Mouse (Mus musculus) embryonic facial prominence, embryonic 14.5 days (tissue): Measurements from ENCODE around the gene Chpt1. TPM values are rescaled to one million over a fixed set of nuclear protein-coding genes. Genes with fewer than 3 reads are reported as not detected.
"Not testable (repeated sequence)": the region's sequence is repeated elsewhere in the genome, so short reads cannot be mapped to it uniquely, and the experiment has no call there.

Source experiments
- ATAC-seq: fragments of 200-750 bp; cut with Nextera tagmentation; 2 replicates; pipeline ENCODE4 v1.8.0; 2017; ENCODE audit warnings: low read depth, moderate number of reproducible peaks, moderate TSS enrichment
- DNase-seq: peaks from one replicate; pipeline ENCODE4 v3.0.0-alpha.2; 2015; ENCODE audit warnings: low spot score
- H3K27ac ChIP-seq: fragments of 300-500 bp; sonication (generic); replicated peaks from 2 replicates; pipeline ENCODE4 v1.5.1; 2014; ENCODE audit warnings: low read depth, mild to moderate bottlenecking, low read length, moderate library complexity
- H3K27me3 ChIP-seq: fragments of 300-500 bp; sonication (generic); replicated peaks from 2 replicates; pipeline ENCODE4 v1.6.1; 2014; ENCODE audit warnings: low read length; ENCODE audit not compliant: control insufficient read depth, insufficient read depth
- H3K36me3 ChIP-seq: fragments of 300-500 bp; sonication (generic); 2 replicates; pipeline ENCODE4 v1.6.1; 2014; ENCODE audit warnings: low read length, mixed read lengths; ENCODE audit not compliant: control insufficient read depth, insufficient read depth
- H3K4me1 ChIP-seq: fragments of 300-500 bp; sonication (generic); 2 replicates; pipeline ENCODE4 v1.6.1; 2014; ENCODE audit warnings: antibody characterized with exemption, low read length; ENCODE audit not compliant: control insufficient read depth, insufficient read depth
- H3K4me2 ChIP-seq: fragments of 300-500 bp; sonication (generic); 2 replicates; pipeline ENCODE4 v1.6.1; 2014; ENCODE audit warnings: low read depth, mild to moderate bottlenecking, low read length, moderate library complexity, mixed read lengths
- H3K4me3 ChIP-seq: fragments of 300-500 bp; sonication (generic); 2 replicates; pipeline ENCODE4 v1.5.1; 2014; ENCODE audit warnings: low read depth, mild to moderate bottlenecking, low read length
- H3K9ac ChIP-seq: fragments of 300-500 bp; sonication (generic); 2 replicates; pipeline ENCODE4 v1.6.1; 2014; ENCODE audit warnings: low read depth, mild to moderate bottlenecking, low read length, moderate library complexity, mixed read lengths
- H3K9me3 ChIP-seq: fragments of 300-500 bp; sonication (generic); 2 replicates; pipeline ENCODE4 v1.6.1; 2016; ENCODE audit warnings: low read length; ENCODE audit not compliant: control insufficient read depth
- WGBS: fragments of 180-500 bp; shearing (Covaris S2); extraction: QIAGEN DNeasy Blood & Tissue Kit; methylation state at CpG from one replicate; pipeline ENCODE4 v1.1.7; 2014; 5-methylcytosine and 5-hydroxymethylcytosine counted together
- polyA plus RNA-seq: library from polyadenylated mRNA; unstranded; fragments of >200 nt; fragmentation: Nextera tagmentation; extraction: Ambion mirVana; gene quantifications from 2 replicates; pipeline ENCODE4 v1.2.1, GENCODE M21; 2014

Gene Chpt1
- 29.6 and 35.2 TPM in 2 replicates for polyA plus RNA-seq

GRCm38 (mm10) chr10:88503421-88504314 is at the start of gene Chpt1:
Gene Chpt1, minus strand, starts transcription at chr10:88504073.
- Histone ChIP-seq H3K36me3 (no peaks in the 10 kb centered on the region), H3K9ac (peak within 1 kb of the TSS; percentile 82), H3K4me2 (peak within 1 kb of the TSS; percentile 72), H3K4me1 (peaks cover 18% of the 10 kb centered on the region), H3K27me3 (no peaks in the 10 kb centered on the region), H3K9me3 (no peaks in the 10 kb centered on the region), H3K4me3 (peak within 1 kb of the TSS; percentile 62), H3K27ac (peak within 1 kb of the TSS; percentile 69)
- peak; percentile 95 for ATAC-seq
- 0% methylated on average over 13 of the region's 80 CpGs for WGBS
- peak; percentile 91 for DNase-seq

GRCm38 (mm10) chr10:88552738-88553137 is 48.9 kb upstream of the Chpt1 start:
- no peak for DNase-seq
- no peaks in the 10 kb centered on the region for H3K27me3 ChIP-seq
- H3K4me2 ChIP-seq: no peak overlapping the region
- no peak for ATAC-seq
- whole genome bisulfite sequencing: 97% methylated on average over 2 of the region's 2 CpGs
- no peak overlapping the region for H3K4me3 ChIP-seq
- H3K27ac ChIP-seq: no peak overlapping the region
- no peak overlapping the region for H3K9ac ChIP-seq
- H3K36me3 ChIP-seq: no peaks in the 10 kb centered on the region
- no peaks in the 10 kb centered on the region for H3K4me1 ChIP-seq
- 0 out of 2 replicates have a peak, but pooled peaks cover 3% of the 10 kb centered on the region for H3K9me3 ChIP-seq

GRCm38 (mm10) chr10:88550225-88550624 is 46.4 kb upstream of the Chpt1 start:
- H3K4me1 ChIP-seq: no peaks in the 10 kb centered on the region
- no peak overlapping the region for H3K9ac ChIP-seq
- no peak overlapping the region for H3K4me3 ChIP-seq
- 0 out of 2 replicates have a peak, but pooled peaks cover 3% of the 10 kb centered on the region for H3K9me3 ChIP-seq
- H3K27me3 ChIP-seq: no peaks in the 10 kb centered on the region
- no peak for DNase-seq
- no peaks in the 10 kb centered on the region for H3K36me3 ChIP-seq
- no peak overlapping the region for H3K4me2 ChIP-seq
- 73% methylated on average over 3 of the region's 3 CpGs for WGBS
- no peak overlapping the region for H3K27ac ChIP-seq
- ATAC-seq: no peak

- WGBS: 63% methylated on average over 2 of the region's 2 CpGs
- Histone ChIP-seq H3K27me3 (no peaks in the 10 kb centered on the region), H3K4me3 (no peak overlapping the region), H3K36me3 (no peaks in the 10 kb centered on the region), H3K4me2 (no peak overlapping the region), H3K9ac (no peak overlapping the region), H3K9me3 (peaks cover 14% of the 10 kb centered on the region; the same call in 1 of the 2 replicates), H3K4me1 (no peaks in the 10 kb centered on the region), H3K27ac (no peak overlapping the region)
- DNase-seq: no peak
- no peak for ATAC-seq
Observed at GRCm38 (mm10) chr10:88547635-88548034, 43.8 kb upstream of the Chpt1 start.

GRCm38 (mm10) chr10:88530631-88531030 is 26.8 kb upstream of the Chpt1 start:
- Histone ChIP-seq H3K4me2 (no peak overlapping the region), H3K27me3 (no peaks in the 10 kb centered on the region)

GRCm38 (mm10) chr10:88524016-88524415 is 20.1 kb upstream of the Chpt1 start:
- no peaks in the 10 kb centered on the region for H3K9me3 ChIP-seq
- no peaks in the 10 kb centered on the region for H3K4me1 ChIP-seq
- H3K4me3 ChIP-seq: no peak overlapping the region
- 76% methylated on average over 2 of the region's 2 CpGs for WGBS
- ATAC-seq: no peak
- no peaks in the 10 kb centered on the region for H3K27me3 ChIP-seq
- H3K9ac ChIP-seq: no peak overlapping the region
- no peaks in the 10 kb centered on the region for H3K36me3 ChIP-seq
- DNase-seq: no peak
- H3K27ac ChIP-seq: no peak overlapping the region
- H3K4me2 ChIP-seq: no peak overlapping the region

More at GRCm38 (mm10) chr10:88530631-88531030, 26.8 kb upstream of the Chpt1 start:
- DNase-seq: no peak
- WGBS: 61% methylated on average over 5 of the region's 5 CpGs
- H3K36me3 ChIP-seq: no peaks in the 10 kb centered on the region
- H3K27ac ChIP-seq: no peak overlapping the region
- no peak overlapping the region for H3K4me3 ChIP-seq
- H3K4me1 ChIP-seq: no peaks in the 10 kb centered on the region
- ATAC-seq: no peak
- H3K9me3 ChIP-seq: no peaks in the 10 kb centered on the region
- no peak overlapping the region for H3K9ac ChIP-seq

- WGBS: 81% methylated on average over 1 of the region's 1 CpGs
- Histone ChIP-seq H3K9ac (no peak overlapping the region), H3K4me3 (no peak overlapping the region), H3K9me3 (no peaks in the 10 kb centered on the region), H3K36me3 (no peaks in the 10 kb centered on the region), H3K4me1 (no peaks in the 10 kb centered on the region), H3K27ac (no peak overlapping the region), H3K4me2 (no peak overlapping the region), H3K27me3 (no peaks in the 10 kb centered on the region)
- DNase-seq (no peak), ATAC-seq (no peak)
Observed at GRCm38 (mm10) chr10:88523212-88523611, 19.3 kb upstream of the Chpt1 start.

GRCm38 (mm10) chr10:88522795-88523194 is 18.9 kb upstream of the Chpt1 start:
- no peaks in the 10 kb centered on the region for H3K4me1 ChIP-seq
- no peak overlapping the region for H3K4me2 ChIP-seq
- no peaks in the 10 kb centered on the region for H3K27me3 ChIP-seq
- H3K27ac ChIP-seq: no peak overlapping the region
- H3K36me3 ChIP-seq: no peaks in the 10 kb centered on the region
- DNase-seq (no peak), ATAC-seq (no peak)
- H3K4me3 ChIP-seq: no peak overlapping the region
- no peaks in the 10 kb centered on the region for H3K9me3 ChIP-seq
- H3K9ac ChIP-seq: no peak overlapping the region
- 92% methylated on average over 8 of the region's 8 CpGs for WGBS

GRCm38 (mm10) chr10:88515049-88515448 is 11.2 kb upstream of the Chpt1 start:
- 75% methylated on average over 6 of the region's 7 CpGs for WGBS
- H3K36me3 ChIP-seq, H3K9me3 ChIP-seq, H3K4me3 ChIP-seq, H3K27ac ChIP-seq, H3K4me1 ChIP-seq, DNase-seq, H3K27me3 ChIP-seq, H3K4me2 ChIP-seq, ATAC-seq, H3K9ac ChIP-seq: not testable (repeated sequence)
